Mouse (Mus musculus): ENCODE measurements around the gene Lrrc38. TPM values are rescaled to one million over a fixed set of nuclear protein-coding genes. Genes with fewer than 3 reads are reported as not detected.
A peak's percentile ranks its signal among the peaks of the same experiment; 100 is the strongest.

Lrrc38 gene
- total and polyA plus RNA-seq, 3 experiments = not detected

DNA sequence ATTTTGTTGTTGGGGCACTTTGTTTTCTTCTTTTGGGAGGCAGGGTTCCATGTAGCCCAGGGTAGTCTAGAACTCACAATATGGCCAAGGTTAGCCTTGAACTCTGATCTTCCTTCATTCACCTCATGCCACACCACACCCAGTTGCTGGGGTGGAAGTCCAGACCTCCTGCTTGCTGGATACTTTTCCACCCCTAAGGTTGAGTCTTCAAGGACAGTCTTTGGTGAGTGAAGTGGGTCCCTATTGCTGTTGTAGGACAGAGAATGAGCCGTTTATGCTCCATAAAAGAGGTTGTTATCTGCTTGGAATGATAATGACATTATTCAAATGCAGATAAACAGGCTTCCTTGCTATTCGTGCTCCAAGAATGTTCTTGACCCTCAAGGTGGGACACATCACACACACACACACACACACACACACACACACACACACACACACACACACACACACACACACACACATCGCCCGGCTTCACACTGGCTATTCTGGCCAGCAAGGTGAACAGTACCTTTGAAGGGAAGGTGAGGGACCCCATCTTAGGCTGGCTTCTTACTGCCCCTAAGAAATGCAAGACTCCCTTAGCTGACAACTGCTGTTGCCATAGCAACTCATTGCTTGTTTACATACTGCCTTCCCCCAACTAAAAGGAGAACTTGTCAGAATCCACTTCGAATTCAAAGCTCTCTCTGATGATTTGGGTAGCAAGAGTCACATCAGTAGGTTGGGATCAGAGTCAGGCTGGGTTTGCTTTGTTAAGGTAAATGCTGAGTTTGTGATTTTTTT is 43.4 kb upstream of the Lrrc38 start:
- H3K9me3 ChIP-seq (replicated peaks; ENCODE audit: low read length) = no peaks in the 10 kb centered on the region
- TF ChIP-seq EP300 (IDR thresholded peaks at IDR 0.05; ENCODE audit: low read length) (no peak), MAFK (IDR thresholded peaks at IDR 0.05; ENCODE audit: insufficient replicate concordance, low read length) (no peak), MAX (IDR thresholded peaks at IDR 0.05; ENCODE audit: low read length) (no peak), SIN3A (IDR thresholded peaks at IDR 0.05; ENCODE audit: low read length) (no peak), PAX5 (IDR thresholded peaks at IDR 0.05; ENCODE audit: low read length) (no peak), NRF1 (IDR thresholded peaks at IDR 0.05; ENCODE audit: low read depth, low read length) (no peak), MAZ (IDR thresholded peaks at IDR 0.05; ENCODE audit: low read depth, low read length) (no peak), RCOR1 (conservative IDR thresholded peaks at IDR 0.05; ENCODE audit: low read depth, low read length) (no peak), USF2 (conservative IDR thresholded peaks at IDR 0.05; ENCODE audit: low read depth, low read length) (no peak), MEF2A (IDR thresholded peaks at IDR 0.05; ENCODE audit: borderline replicate concordance, low read depth, low read length) (no peak), ZMIZ1 (IDR thresholded peaks at IDR 0.05; ENCODE audit: low read depth, low read length) (no peak), RAD21 (IDR thresholded peaks at IDR 0.05; ENCODE audit: low read depth, low read length) (no peak), HCFC1 (IDR thresholded peaks at IDR 0.05; ENCODE audit: low read depth, low read length) (no peak)
- no peak for DNase-seq (ENCODE audit: extremely low read depth)
- no peak overlapping the region for H3K27ac ChIP-seq (ENCODE audit: insufficient read depth, low read depth)
- no peak overlapping the region for H3K4me3 ChIP-seq (replicated peaks in 1 of 3; ENCODE audit: low read depth in 2 of 3, low read length in 2 of 3, poor library complexity in 1 of 3)
- H3K27me3 ChIP-seq (replicated peaks) = peaks cover 52% of the 10 kb centered on the region
- H3K9ac ChIP-seq (ENCODE audit: insufficient read depth, low read depth) = no peak overlapping the region
- H3K4me2 ChIP-seq (ENCODE audit: insufficient read depth, low read depth, poor library complexity, severe bottlenecking) = no peak overlapping the region
- H3K36me3 ChIP-seq (replicated peaks in 1 of 2; ENCODE audit: control insufficient read depth in 1 of 2, insufficient read depth in 1 of 2, low read length in 1 of 2) = no peaks in the 10 kb centered on the region
- H3K4me1 ChIP-seq (ENCODE audit: control insufficient read depth in 1 of 2, insufficient read depth in 2 of 2) = no peaks in the 10 kb centered on the region
- dilution Hi-C loops (cut with MboI; ENCODE audit: extremely low pct_ligation_motif_present, extremely low pct_unique_long_range_greater_than_20kb, low sequenced_read_pairs) = no loop called here
- in situ Hi-C loops (cut with MboI; ENCODE audit: low pct_ligation_motif_present, low pct_unique_long_range_greater_than_20kb, low sequenced_read_pairs) = no loop called here
- H3K79me2 ChIP-seq (replicated peaks; ENCODE audit: control insufficient read depth, extremely low read depth, insufficient read depth, poor library complexity, severe bottlenecking) = no peaks in the 10 kb centered on the region

DNA sequence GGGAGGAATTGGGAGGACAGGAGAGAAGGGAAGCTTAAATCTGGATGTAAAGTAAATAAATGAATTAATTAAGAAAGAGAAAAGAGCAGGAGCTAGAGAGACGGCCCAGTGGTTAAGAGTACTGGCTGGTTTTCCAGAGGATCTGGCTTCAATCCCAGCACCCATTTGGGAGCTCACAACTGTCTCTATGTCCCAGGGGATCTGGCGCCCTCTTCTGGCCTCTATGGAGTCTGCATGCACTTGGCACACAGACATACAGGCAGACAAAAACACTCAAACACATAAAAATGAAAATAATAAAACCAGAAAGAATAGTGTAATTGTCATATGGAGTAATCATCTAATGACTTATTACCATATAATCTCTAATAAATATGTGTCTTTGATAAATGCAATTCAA is 38.2 kb upstream of the Lrrc38 start:
- Histone ChIP-seq H3K27ac (ENCODE audit: insufficient read depth, low read depth) (no peak overlapping the region), H3K9ac (ENCODE audit: insufficient read depth, low read depth) (no peak overlapping the region), H3K36me3 (replicated peaks in 1 of 2; ENCODE audit: control insufficient read depth in 1 of 2, insufficient read depth in 1 of 2, low read length in 1 of 2) (no peaks in the 10 kb centered on the region), H3K4me3 (replicated peaks in 1 of 3; ENCODE audit: low read depth in 2 of 3, low read length in 2 of 3, poor library complexity in 1 of 3) (no peak overlapping the region), H3K9me3 (replicated peaks; ENCODE audit: low read length) (no peaks in the 10 kb centered on the region), H3K4me2 (ENCODE audit: insufficient read depth, low read depth, poor library complexity, severe bottlenecking) (no peak overlapping the region), H3K79me2 (replicated peaks; ENCODE audit: control insufficient read depth, extremely low read depth, insufficient read depth, poor library complexity, severe bottlenecking) (no peaks in the 10 kb centered on the region), H3K4me1 (ENCODE audit: control insufficient read depth in 1 of 2, insufficient read depth in 2 of 2) (no peaks in the 10 kb centered on the region), H3K27me3 (replicated peaks) (peaks cover 56% of the 10 kb centered on the region)
- in situ Hi-C loops (cut with MboI; ENCODE audit: low pct_ligation_motif_present, low pct_unique_long_range_greater_than_20kb, low sequenced_read_pairs) (no loop called here), dilution Hi-C loops (cut with MboI; ENCODE audit: extremely low pct_ligation_motif_present, extremely low pct_unique_long_range_greater_than_20kb, low sequenced_read_pairs) (no loop called here)
- no peak for TF ChIP-seq USF2 (conservative IDR thresholded peaks at IDR 0.05; ENCODE audit: low read depth, low read length)
- TF ChIP-seq CTCF (conservative IDR thresholded peaks at IDR 0.05 in 1 of 2, IDR thresholded peaks at IDR 0.05 in 1 of 2; ENCODE audit: low read depth in 2 of 2, low read length in 2 of 2) = peak; percentile 43; a peak in 3 of 4 replicates
- TF ChIP-seq RAD21 (IDR thresholded peaks at IDR 0.05; ENCODE audit: low read depth, low read length) = peak; percentile 29
- peak; percentile 28 for DNase-seq (ENCODE audit: extremely low read depth)
